Mouse (Mus musculus): ENCODE measurements around the gene Nav2. TPM values are rescaled to one million over a fixed set of nuclear protein-coding genes. Genes with fewer than 3 reads are reported as not detected.

Gene Nav2
- polyA plus RNA-seq, 1 experiment, result 51.7 TPM

DNA sequence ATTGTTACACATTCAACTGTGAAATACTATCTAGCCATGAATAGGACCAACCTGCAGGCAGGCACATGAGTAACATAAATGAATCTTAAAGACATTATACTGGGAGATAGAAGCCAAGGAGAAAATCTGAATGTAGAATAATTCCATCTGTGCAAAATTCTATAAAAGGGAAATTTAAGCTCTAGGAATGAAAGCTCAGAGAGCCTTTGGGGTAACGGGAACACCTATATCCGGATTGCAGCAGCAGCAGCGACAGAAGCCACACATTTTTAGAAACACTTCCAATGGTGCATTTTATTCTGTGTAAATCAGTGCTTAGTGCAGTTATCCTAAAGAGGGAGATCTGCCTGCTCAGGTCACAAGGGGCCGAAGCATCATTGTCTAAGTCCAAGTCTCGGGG lies 280.8 kb downstream of the Nav2 start:
- Histone ChIP-seq H3K27ac (ENCODE audit: insufficient read depth, low read length) (no peak overlapping the region), H3K27me3 (ENCODE audit: control insufficient read depth, insufficient read depth, low read length, poor library complexity, severe bottlenecking) (no peaks in the 10 kb centered on the region), H3K4me3 (ENCODE audit: low read depth, low read length) (no peak overlapping the region), H3K4me1 (ENCODE audit: control insufficient read depth, insufficient read depth, low read length) (no peaks in the 10 kb centered on the region), H3K9me3 (replicated peaks; ENCODE audit: control insufficient read depth, insufficient read depth, low read length, poor library complexity, severe bottlenecking) (no peaks in the 10 kb centered on the region), H3K36me3 (ENCODE audit: control insufficient read depth, insufficient read depth, low read length, poor library complexity, severe bottlenecking) (no peaks in the 10 kb centered on the region), H3K9ac (ENCODE audit: low read depth, poor library complexity, severe bottlenecking) (no peak overlapping the region)
- TF ChIP-seq EP300 (IDR thresholded peaks at IDR 0.05; ENCODE audit: insufficient read depth, low read depth, low read length), result no peak
- no peak for TF ChIP-seq CTCF (IDR thresholded peaks at IDR 0.05; ENCODE audit: low read depth, low read length)
- no peak for TF ChIP-seq POLR2A (IDR thresholded peaks at IDR 0.05; ENCODE audit: insufficient read depth, low read length)

DNA sequence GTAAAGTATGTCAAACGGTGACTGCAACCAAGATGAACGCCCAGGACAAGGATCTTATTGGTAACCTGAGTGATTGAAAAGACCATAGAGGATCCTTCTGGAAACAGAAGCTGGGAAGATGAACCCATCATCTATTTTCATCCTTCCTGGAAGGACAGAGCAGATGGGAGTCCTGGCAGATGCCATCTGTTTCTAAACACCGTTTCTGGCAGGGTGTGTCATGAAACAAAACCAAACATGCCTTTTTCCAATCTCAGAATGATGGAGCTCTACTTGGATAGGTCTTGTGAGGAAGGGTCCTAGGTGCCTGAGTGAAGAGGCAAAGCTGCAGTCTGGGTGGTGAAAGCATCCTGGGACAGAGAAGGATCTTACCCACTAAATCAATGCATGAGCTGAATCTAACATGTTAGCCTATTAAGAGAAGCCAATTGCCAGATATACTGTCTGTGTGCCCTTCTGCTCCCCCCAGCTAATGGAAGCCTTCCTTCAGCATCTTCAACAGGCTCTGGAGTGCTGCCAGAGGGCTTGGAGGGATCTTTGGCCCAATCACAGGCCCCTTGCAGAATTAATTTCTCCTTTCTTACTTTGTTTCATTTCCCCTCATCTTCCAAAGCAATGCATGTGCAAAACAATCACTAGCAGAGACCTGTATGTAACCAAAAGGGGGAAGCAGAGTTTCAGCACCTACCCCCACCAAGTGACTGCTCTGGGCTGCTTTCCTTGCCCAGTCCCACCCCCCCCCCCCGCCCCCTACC lies 281.9 kb downstream of the Nav2 start:
- no peaks in the 10 kb centered on the region for H3K9me3 ChIP-seq (replicated peaks; ENCODE audit: control insufficient read depth, insufficient read depth, low read length, poor library complexity, severe bottlenecking)
- H3K4me3 ChIP-seq (ENCODE audit: low read depth, low read length), result no peak overlapping the region
- no peak overlapping the region for H3K9ac ChIP-seq (ENCODE audit: low read depth, poor library complexity, severe bottlenecking)
- H3K36me3 ChIP-seq (ENCODE audit: control insufficient read depth, insufficient read depth, low read length, poor library complexity, severe bottlenecking), result no peaks in the 10 kb centered on the region
- no peak overlapping the region for H3K27ac ChIP-seq (ENCODE audit: insufficient read depth, low read length)
- TF ChIP-seq EP300 (IDR thresholded peaks at IDR 0.05; ENCODE audit: insufficient read depth, low read depth, low read length) (no peak), CTCF (IDR thresholded peaks at IDR 0.05; ENCODE audit: low read depth, low read length) (no peak), POLR2A (IDR thresholded peaks at IDR 0.05; ENCODE audit: insufficient read depth, low read length) (no peak)
- no peaks in the 10 kb centered on the region for H3K4me1 ChIP-seq (ENCODE audit: control insufficient read depth, insufficient read depth, low read length)
- no peaks in the 10 kb centered on the region for H3K27me3 ChIP-seq (ENCODE audit: control insufficient read depth, insufficient read depth, low read length, poor library complexity, severe bottlenecking)

DNA sequence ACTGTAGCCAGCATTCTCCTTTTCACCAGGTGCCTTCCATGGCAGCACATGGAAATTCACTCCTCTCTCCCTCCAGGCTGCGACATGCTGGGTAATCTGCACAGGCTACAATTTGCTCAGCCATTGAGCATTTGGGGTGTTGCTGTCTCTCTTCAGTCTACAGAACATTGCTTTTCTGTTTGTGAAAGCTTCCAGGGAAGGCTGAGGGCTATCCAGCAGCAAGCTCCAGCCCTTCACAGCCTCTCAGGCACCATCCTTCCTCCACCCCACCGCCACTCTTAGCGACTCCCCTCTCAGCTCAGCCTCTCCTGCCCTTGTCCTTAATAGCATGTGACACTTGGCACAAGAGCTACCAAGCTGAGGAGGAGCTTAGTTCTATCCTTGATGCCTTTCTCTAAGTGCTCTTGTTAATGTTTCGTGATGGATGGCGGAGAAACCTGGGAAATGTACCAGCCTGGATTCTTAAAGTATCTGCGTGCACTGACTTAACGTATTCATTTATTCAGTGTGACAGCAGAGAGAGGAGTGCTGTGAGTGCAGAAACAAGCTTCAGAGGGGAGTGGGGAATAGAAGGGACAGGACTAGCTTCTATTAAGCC lies 282.7 kb downstream of the Nav2 start:
- H3K27ac ChIP-seq (ENCODE audit: insufficient read depth, low read length), result no peak overlapping the region
- no peaks in the 10 kb centered on the region for H3K27me3 ChIP-seq (ENCODE audit: control insufficient read depth, insufficient read depth, low read length, poor library complexity, severe bottlenecking)
- H3K9ac ChIP-seq (ENCODE audit: low read depth, poor library complexity, severe bottlenecking), result no peak overlapping the region
- H3K4me3 ChIP-seq (ENCODE audit: low read depth, low read length), result no peak overlapping the region
- no peaks in the 10 kb centered on the region for H3K9me3 ChIP-seq (replicated peaks; ENCODE audit: control insufficient read depth, insufficient read depth, low read length, poor library complexity, severe bottlenecking)
- TF ChIP-seq POLR2A (IDR thresholded peaks at IDR 0.05; ENCODE audit: insufficient read depth, low read length) (no peak), CTCF (IDR thresholded peaks at IDR 0.05; ENCODE audit: low read depth, low read length) (no peak), EP300 (IDR thresholded peaks at IDR 0.05; ENCODE audit: insufficient read depth, low read depth, low read length) (no peak)
- no peaks in the 10 kb centered on the region for H3K4me1 ChIP-seq (ENCODE audit: control insufficient read depth, insufficient read depth, low read length)
- no peaks in the 10 kb centered on the region for H3K36me3 ChIP-seq (ENCODE audit: control insufficient read depth, insufficient read depth, low read length, poor library complexity, severe bottlenecking)

DNA sequence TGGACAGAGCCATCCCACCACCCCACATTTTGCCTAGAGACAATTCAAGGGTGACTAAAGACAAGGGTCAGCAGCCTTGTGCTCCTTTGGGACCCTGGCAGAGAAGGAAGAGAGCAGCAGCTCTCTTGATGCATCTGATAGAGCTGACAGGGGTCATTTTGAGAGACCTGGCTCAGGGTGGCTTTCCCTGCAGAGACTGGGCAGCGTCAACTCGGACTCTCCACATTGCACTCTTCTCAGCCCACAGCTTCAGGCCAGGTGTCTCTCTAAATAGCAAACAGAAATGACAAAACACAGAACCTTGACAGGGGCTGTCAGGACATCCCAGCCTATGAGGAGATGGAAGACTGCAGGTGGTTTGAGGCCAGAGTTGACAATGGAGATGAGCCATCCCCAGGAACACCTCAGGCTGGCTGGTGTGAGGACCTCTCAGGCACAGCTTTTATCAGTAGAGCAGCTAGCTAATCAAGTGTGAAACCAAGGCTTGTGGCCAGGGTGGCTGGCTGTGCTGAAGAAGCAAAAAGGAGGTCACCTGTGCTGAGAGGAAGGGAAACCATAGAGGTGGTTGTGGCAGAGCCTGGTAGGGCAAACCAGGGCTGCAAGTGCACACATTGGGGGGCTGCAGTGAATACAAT lies 283.7 kb downstream of the Nav2 start:
- Histone ChIP-seq H3K9me3 (replicated peaks; ENCODE audit: control insufficient read depth, insufficient read depth, low read length, poor library complexity, severe bottlenecking) (no peaks in the 10 kb centered on the region), H3K27me3 (ENCODE audit: control insufficient read depth, insufficient read depth, low read length, poor library complexity, severe bottlenecking) (no peaks in the 10 kb centered on the region), H3K9ac (ENCODE audit: low read depth, poor library complexity, severe bottlenecking) (no peak overlapping the region), H3K4me3 (ENCODE audit: low read depth, low read length) (no peak overlapping the region), H3K36me3 (ENCODE audit: control insufficient read depth, insufficient read depth, low read length, poor library complexity, severe bottlenecking) (no peaks in the 10 kb centered on the region), H3K27ac (ENCODE audit: insufficient read depth, low read length) (no peak overlapping the region), H3K4me1 (ENCODE audit: control insufficient read depth, insufficient read depth, low read length) (no peaks in the 10 kb centered on the region)
- no peak for TF ChIP-seq CTCF (IDR thresholded peaks at IDR 0.05; ENCODE audit: low read depth, low read length)
- TF ChIP-seq EP300 (IDR thresholded peaks at IDR 0.05; ENCODE audit: insufficient read depth, low read depth, low read length), result no peak
- TF ChIP-seq POLR2A (IDR thresholded peaks at IDR 0.05; ENCODE audit: insufficient read depth, low read length), result no peak

DNA sequence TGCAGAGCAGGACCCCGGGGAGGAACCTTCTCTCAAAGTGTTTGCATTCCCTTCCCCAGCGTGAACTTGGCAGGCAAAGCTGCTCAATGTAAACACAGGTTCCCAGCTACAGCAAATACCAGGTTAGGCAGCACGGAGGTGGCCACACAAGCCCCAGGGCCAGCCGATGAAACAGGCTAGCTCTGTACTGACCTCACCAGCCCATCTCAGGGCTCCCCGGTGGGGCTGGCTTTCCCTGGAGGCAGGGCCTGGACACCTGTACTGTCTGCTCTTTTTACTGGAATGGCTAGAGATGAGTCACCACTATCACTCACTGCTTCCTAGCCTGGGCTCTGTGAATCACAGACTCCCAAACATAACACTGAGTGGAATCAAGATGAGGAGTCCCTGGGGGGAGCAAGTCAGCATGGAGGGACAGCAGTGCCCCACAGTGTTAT lies 287.2 kb downstream of the Nav2 start:
- Histone ChIP-seq H3K27ac (ENCODE audit: insufficient read depth, low read length) (no peak overlapping the region), H3K36me3 (ENCODE audit: control insufficient read depth, insufficient read depth, low read length, poor library complexity, severe bottlenecking) (no peaks in the 10 kb centered on the region), H3K4me3 (ENCODE audit: low read depth, low read length) (no peak overlapping the region), H3K9me3 (replicated peaks; ENCODE audit: control insufficient read depth, insufficient read depth, low read length, poor library complexity, severe bottlenecking) (no peaks in the 10 kb centered on the region), H3K27me3 (ENCODE audit: control insufficient read depth, insufficient read depth, low read length, poor library complexity, severe bottlenecking) (no peaks in the 10 kb centered on the region), H3K9ac (ENCODE audit: low read depth, poor library complexity, severe bottlenecking) (no peak overlapping the region), H3K4me1 (ENCODE audit: control insufficient read depth, insufficient read depth, low read length) (no peaks in the 10 kb centered on the region)
- TF ChIP-seq POLR2A (IDR thresholded peaks at IDR 0.05; ENCODE audit: insufficient read depth, low read length) (no peak), CTCF (IDR thresholded peaks at IDR 0.05; ENCODE audit: low read depth, low read length) (no peak), EP300 (IDR thresholded peaks at IDR 0.05; ENCODE audit: insufficient read depth, low read depth, low read length) (no peak)

DNA sequence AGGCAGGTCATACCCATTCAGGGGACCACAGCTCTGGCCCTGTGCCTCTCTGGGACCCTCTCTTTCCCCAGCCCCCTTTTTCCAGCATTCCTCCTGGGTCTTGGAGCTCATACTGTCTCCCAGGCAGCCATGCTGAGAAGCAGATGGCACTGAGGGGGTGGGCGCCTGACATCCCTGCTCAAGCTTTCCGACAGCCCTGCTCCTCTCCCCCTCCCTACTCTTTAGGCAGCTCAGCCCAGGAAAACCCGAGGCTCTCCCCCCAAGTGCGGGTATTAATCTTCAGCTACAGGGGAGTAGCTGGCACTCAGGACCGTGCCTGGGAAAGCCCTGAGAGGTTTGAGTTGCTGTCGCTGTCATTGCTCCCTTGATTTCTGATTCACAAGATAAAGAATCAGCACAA lies 290.9 kb downstream of the Nav2 start:
- H3K4me1 ChIP-seq (ENCODE audit: control insufficient read depth, insufficient read depth, low read length), result no peaks in the 10 kb centered on the region
- H3K27ac ChIP-seq (ENCODE audit: insufficient read depth, low read length), result no peak overlapping the region
- no peak overlapping the region for H3K4me3 ChIP-seq (ENCODE audit: low read depth, low read length)
- H3K27me3 ChIP-seq (ENCODE audit: control insufficient read depth, insufficient read depth, low read length, poor library complexity, severe bottlenecking), result no peaks in the 10 kb centered on the region
- H3K9ac ChIP-seq (ENCODE audit: low read depth, poor library complexity, severe bottlenecking), result no peak overlapping the region
- H3K9me3 ChIP-seq (replicated peaks; ENCODE audit: control insufficient read depth, insufficient read depth, low read length, poor library complexity, severe bottlenecking), result no peaks in the 10 kb centered on the region
- H3K36me3 ChIP-seq (ENCODE audit: control insufficient read depth, insufficient read depth, low read length, poor library complexity, severe bottlenecking), result no peaks in the 10 kb centered on the region
- TF ChIP-seq CTCF (IDR thresholded peaks at IDR 0.05; ENCODE audit: low read depth, low read length), result no peak
- no peak for TF ChIP-seq POLR2A (IDR thresholded peaks at IDR 0.05; ENCODE audit: insufficient read depth, low read length)
- no peak for TF ChIP-seq EP300 (IDR thresholded peaks at IDR 0.05; ENCODE audit: insufficient read depth, low read depth, low read length)

Measured in ES-Bruce4 (cell line).